Mouse (Mus musculus) T-cell, adult 2 months (primary cell): ENCODE data around the gene Cyp2c54.
"Not testable (repeated sequence)": the region's sequence is repeated elsewhere in the genome, so short reads cannot be mapped to it uniquely, and the experiment has no call there.

ENCODE experiments used
- DNase-seq: peaks from one replicate; pipeline ENCODE4 v3.0.0; 2022; ENCODE audit warnings: low spot score

Gene Cyp2c54

DNA sequence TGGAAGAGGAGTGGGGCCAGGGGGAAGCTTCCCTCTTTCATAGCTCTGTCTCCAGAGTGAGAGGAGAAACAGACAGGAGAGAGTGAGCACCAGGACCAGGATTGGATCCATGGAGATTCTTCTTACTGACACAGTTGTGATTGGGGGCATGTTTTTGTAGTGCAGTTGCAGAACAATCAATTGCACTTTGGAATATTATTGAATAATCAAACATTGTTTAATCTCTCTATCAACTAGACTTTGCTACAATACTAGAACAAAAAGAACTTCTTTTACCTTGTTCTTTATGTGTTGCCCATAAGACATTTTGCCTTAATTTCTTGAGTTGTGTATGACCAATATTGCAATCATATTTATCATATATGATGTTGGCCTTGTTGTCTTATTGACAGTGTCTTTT is at the start of gene Cyp2c54:
Cyp2c54 (minus strand) TSS at position 127 of the 400 bp plus-strand sequence.
- no peak for DNase-seq

DNA sequence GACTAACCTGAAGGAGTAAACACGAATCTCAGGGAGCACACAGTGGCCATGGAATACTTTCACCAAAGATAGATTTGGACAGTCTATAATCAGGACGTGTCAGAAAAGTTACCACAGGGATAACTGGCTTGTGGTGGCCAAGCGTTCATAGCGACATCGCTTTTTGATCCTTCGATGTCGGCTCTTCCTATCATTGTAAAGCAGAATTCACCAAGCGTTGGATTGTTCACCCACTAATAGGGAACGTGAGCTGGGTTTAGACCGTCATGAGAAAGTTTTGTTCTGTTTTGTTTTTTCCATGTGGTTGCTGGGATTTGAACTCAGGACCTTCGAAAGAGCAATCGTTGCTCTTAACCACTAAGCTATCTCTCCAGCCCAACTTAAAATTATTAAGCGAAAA is 46.0 kb upstream of the Cyp2c54 start:
- not testable (repeated sequence) for DNase-seq

DNA sequence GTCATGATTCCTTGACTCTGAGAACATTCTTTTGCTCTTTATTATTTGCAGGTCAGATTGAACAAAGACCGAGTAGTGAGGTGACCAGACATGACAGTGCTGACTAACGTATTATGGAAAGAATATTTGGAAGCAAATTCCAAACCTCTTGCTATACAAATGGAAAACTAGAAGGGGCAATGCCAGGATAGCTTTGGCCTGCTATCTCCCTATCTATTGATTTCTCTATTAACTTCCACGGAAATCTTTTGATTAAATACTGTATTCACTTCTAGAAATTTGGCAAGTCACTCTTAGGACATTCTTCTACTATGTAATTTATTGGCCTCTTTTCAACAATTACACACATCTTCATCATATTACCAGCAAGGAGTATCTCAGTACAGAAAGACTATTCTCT is 17.5 kb upstream of the Cyp2c54 start:
- no peak for DNase-seq

DNA sequence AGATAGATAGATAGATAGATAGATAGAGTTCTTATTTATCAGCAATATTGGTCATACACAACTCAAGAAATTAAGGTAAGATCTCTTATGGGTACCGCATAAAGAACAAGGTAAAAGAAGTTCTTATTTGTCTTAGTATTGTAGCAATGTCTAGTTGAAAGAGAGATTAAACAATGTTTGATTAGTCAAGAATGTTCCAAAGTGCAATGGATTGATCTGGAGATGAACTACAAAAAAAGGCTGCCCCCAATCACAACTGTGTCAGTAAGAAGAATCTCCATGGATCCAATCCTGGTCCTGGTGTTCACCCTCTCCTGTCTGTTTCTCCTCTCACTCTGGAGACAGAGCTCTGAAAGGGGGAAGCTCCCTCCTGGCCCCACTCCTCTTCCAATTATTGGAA is 15.8 kb upstream of the Cyp2c54 start, which contains the start of gene Cyp2c50:
Cyp2c50 (plus strand) TSS at position 268 of the 400 bp plus-strand sequence.
- not testable (repeated sequence) for DNase-seq

DNA sequence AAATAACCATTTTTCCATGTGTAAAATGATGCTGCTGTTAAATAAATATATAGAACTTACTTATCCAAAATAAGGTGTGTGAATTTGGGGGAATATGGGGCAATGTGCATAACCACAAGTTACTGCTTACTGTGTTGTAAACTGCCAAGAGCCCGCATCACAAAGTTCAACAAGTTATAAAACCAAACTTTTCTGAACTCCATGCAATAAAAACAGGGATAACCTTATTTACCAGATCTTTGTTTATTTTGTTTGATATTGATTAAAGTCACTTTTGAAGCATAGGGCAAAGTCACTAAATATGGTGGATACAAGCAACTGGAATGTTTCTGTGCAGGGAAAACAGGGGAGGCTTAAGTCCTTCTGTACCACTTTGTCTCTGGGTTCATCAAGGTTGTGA is 14.8 kb upstream of the Cyp2c54 start:
- no peak for DNase-seq

DNA sequence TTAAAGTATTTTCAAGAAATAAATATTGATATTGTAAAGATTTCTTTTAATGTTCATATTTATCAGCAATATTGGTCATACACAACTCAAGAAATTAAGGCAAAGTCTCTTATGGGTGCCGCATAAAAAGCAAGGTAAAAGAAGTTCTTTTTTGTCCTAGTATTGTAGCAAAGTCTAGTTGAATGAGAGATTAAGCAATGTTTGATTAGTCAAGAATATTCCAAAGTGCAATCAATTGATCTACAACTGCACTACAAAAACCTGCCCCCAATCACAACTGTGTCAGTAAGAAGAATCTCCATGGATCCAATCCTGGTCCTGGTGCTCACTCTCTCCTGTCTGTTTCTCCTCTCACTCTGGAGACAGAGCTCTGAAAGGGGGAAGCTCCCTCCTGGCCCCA is 81.5 kb downstream of the Cyp2c54 start, which contains the start of gene Cyp2c37:
Cyp2c37 (plus strand) TSS at position 285 of the 400 bp plus-strand sequence.
- DNase-seq: not testable (repeated sequence)

DNA sequence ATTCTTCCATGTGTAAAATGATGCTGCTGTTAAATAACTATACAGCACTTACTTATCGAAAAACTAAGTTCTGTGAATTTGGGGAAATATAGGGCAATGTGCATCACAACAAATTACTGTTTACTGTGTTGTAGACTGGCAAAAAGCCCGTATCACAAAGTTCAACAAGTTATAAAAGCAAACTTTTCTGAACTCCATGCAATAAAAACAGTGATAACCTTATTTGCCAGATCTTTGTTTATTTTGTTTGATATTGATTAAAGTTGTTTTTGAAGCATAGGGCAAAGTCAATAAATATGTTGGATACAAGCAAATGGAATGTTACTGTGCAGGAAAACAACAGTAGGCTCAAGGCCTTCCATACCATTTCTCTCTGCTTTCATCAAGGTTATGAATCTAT is 84.2 kb downstream of the Cyp2c54 start:
- no peak for DNase-seq
